Mouse (Mus musculus): ENCODE measurements around the gene Fndc3b. TPM values are rescaled to one million over a fixed set of nuclear protein-coding genes. Genes with fewer than 3 reads are reported as not detected.

Gene Fndc3b
- polyA plus RNA-seq, 1 experiment from 2014 or later, result 153 TPM

GRCm38 (mm10) chr3:27454402-27455195, 256.5 kb downstream of the Fndc3b start:
- DNase-seq (ENCODE audit: low read depth, low spot score) (no peak), ATAC-seq (no peak)
- TF ChIP-seq CTCF (IDR thresholded peaks at IDR 0.05), result no peak
- in situ Hi-C loops (cut with MboI; ENCODE audit: low pct_unique_long_range_greater_than_20kb), result loop anchor here (10.0 kb wide), 1 partner anchor 190 kb away; no protein-coding TSS in a partner anchor
- ChIA-PET CTCF (interaction anchor here (1.0 to 1.3 kb wide), 2 partner anchors 9 to 218 kb away, joined by 3 read pairs; no protein-coding TSS in a partner anchor), POLR2A (interaction anchor here (2.0 kb wide), 1 partner anchor 11 kb away, joined by 6 read pairs; no protein-coding TSS in a partner anchor)
- no peaks in the 10 kb centered on the region for H3K27me3 ChIP-seq

GRCm38 (mm10) chr3:27453453-27454098, 257.5 kb downstream of the Fndc3b start:
- in situ Hi-C loops (cut with MboI; ENCODE audit: low pct_unique_long_range_greater_than_20kb), result loop anchor here (10.0 kb wide), 1 partner anchor 189 kb away; no protein-coding TSS in a partner anchor
- DNase-seq (ENCODE audit: low read depth, low spot score), result no peak
- TF ChIP-seq CTCF (IDR thresholded peaks at IDR 0.05), result no peak
- no peak for ATAC-seq
- ChIA-PET POLR2A (interaction anchor here (0.6 to 2.0 kb wide), 2 partner anchors 10 to 29 kb away, joined by 6 to 7 read pairs; no protein-coding TSS in a partner anchor), CTCF (interaction anchor here (0.9 to 1.3 kb wide), 6 partner anchors 8 to 654 kb away, joined by 3 to 5 read pairs (median 3); no protein-coding TSS in a partner anchor)
- no peaks in the 10 kb centered on the region for H3K27me3 ChIP-seq

- ChIA-PET CTCF (no interaction called here), POLR2A (no interaction called here)
- H3K27me3 ChIP-seq, result no peaks in the 10 kb centered on the region
- no peak for TF ChIP-seq CTCF (IDR thresholded peaks at IDR 0.05)
- DNase-seq (ENCODE audit: low read depth, low spot score) (no peak), ATAC-seq (no peak)
- in situ Hi-C loops (cut with MboI; ENCODE audit: low pct_unique_long_range_greater_than_20kb), result loop anchor here (25.0 kb wide), 1 partner anchor 312 kb away; no protein-coding TSS in a partner anchor
These were observed 261.7 kb downstream of the Fndc3b start for GRCm38 (mm10) chr3:27449447-27449846.

GRCm38 (mm10) chr3:27448367-27448766, 262.7 kb downstream of the Fndc3b start:
- ATAC-seq (peak; percentile 7), DNase-seq (ENCODE audit: low read depth, low spot score) (no peak)
- no peaks in the 10 kb centered on the region for H3K27me3 ChIP-seq
- peak; percentile 75 for TF ChIP-seq CTCF (IDR thresholded peaks at IDR 0.05)
- in situ Hi-C loops (cut with MboI; ENCODE audit: low pct_unique_long_range_greater_than_20kb), result loop anchor here (25.0 kb wide), 1 partner anchor 311 kb away; no protein-coding TSS in a partner anchor
- ChIA-PET CTCF (interaction anchor here (1.4 kb wide), 1 partner anchor 14 kb away, joined by 3 read pairs; no protein-coding TSS in a partner anchor), POLR2A (no interaction called here)

GRCm38 (mm10) chr3:27439704-27440103, 271.4 kb downstream of the Fndc3b start:
- no peaks in the 10 kb centered on the region for H3K27me3 ChIP-seq
- ATAC-seq (no peak), DNase-seq (ENCODE audit: low read depth, low spot score) (no peak)
- CTCF ChIA-PET, result no interaction called here
- POLR2A ChIA-PET, result no interaction called here
- in situ Hi-C loops (cut with MboI; ENCODE audit: low pct_unique_long_range_greater_than_20kb), result loop anchor here (10.0 to 25.0 kb wide), 2 partner anchors 165 to 302 kb away; no protein-coding TSS in a partner anchor
- TF ChIP-seq CTCF (IDR thresholded peaks at IDR 0.05), result no peak

- POLR2A ChIA-PET, result no interaction called here
- TF ChIP-seq CTCF (IDR thresholded peaks at IDR 0.05), result no peak
- DNase-seq (ENCODE audit: low read depth, low spot score), result no peak
- CTCF ChIA-PET, result interaction anchor here (1.2 to 1.7 kb wide), 3 partner anchors 8 to 18 kb away, joined by 3 to 4 read pairs (median 3); no protein-coding TSS in a partner anchor
- peak; percentile 31 for ATAC-seq
- in situ Hi-C loops (cut with MboI; ENCODE audit: low pct_unique_long_range_greater_than_20kb), result loop anchor here (10.0 to 25.0 kb wide), 2 partner anchors 160 to 298 kb away; no protein-coding TSS in a partner anchor
- H3K27me3 ChIP-seq, result no peaks in the 10 kb centered on the region
These were observed 275.9 kb downstream of the Fndc3b start for GRCm38 (mm10) chr3:27435096-27435620.

- in situ Hi-C loops (cut with MboI; ENCODE audit: low pct_unique_long_range_greater_than_20kb), result loop anchor here (10.0 to 25.0 kb wide), 2 partner anchors 158 to 296 kb away; no protein-coding TSS in a partner anchor
- CTCF ChIA-PET, result no interaction called here
- no peaks in the 10 kb centered on the region for H3K27me3 ChIP-seq
- DNase-seq (ENCODE audit: low read depth, low spot score), result no peak
- no peak for TF ChIP-seq CTCF (IDR thresholded peaks at IDR 0.05)
- ATAC-seq, result no peak
- POLR2A ChIA-PET, result interaction anchor here (1.1 kb wide), 1 partner anchor 127 kb away, joined by 3 read pairs; no protein-coding TSS in a partner anchor
These were observed 278.1 kb downstream of the Fndc3b start for GRCm38 (mm10) chr3:27432981-27433380.

GRCm38 (mm10) chr3:27430621-27431263, 280.4 kb downstream of the Fndc3b start:
- H3K27me3 ChIP-seq, result no peaks in the 10 kb centered on the region
- ChIA-PET CTCF (no interaction called here), POLR2A (interaction anchor here (0.8 to 1.0 kb wide), 3 partner anchors 14 to 227 kb away, joined by 3 to 4 read pairs (median 3); no protein-coding TSS in a partner anchor)
- ATAC-seq (peak; percentile 78), DNase-seq (ENCODE audit: low read depth, low spot score) (peak; percentile 73)
- in situ Hi-C loops (cut with MboI; ENCODE audit: low pct_unique_long_range_greater_than_20kb), result loop anchor here (10.0 to 25.0 kb wide), 2 partner anchors 156 to 293 kb away; no protein-coding TSS in a partner anchor
- TF ChIP-seq CTCF (IDR thresholded peaks at IDR 0.05), result no peak

GRCm38 (mm10) chr3:27427406-27427805, 283.7 kb downstream of the Fndc3b start:
- DNase-seq (ENCODE audit: low read depth, low spot score), result no peak
- CTCF ChIA-PET, result interaction anchor here (1.1 kb wide), 1 partner anchor 14 kb away, joined by 5 read pairs; no protein-coding TSS in a partner anchor
- no peak for TF ChIP-seq CTCF (IDR thresholded peaks at IDR 0.05)
- POLR2A ChIA-PET, result no interaction called here
- no peak for ATAC-seq
- no peaks in the 10 kb centered on the region for H3K27me3 ChIP-seq
- in situ Hi-C loops (cut with MboI; ENCODE audit: low pct_unique_long_range_greater_than_20kb), result loop anchor here (25.0 kb wide), 1 partner anchor 290 kb away; no protein-coding TSS in a partner anchor

All from Patski (cell line).